Mouse (Mus musculus) cerebellum, adult 2 months (tissue): ENCODE results near the gene Tmem121b.

ENCODE experiments used
- CTCF ChIP-seq: fragments of 200-500 bp; IDR thresholded peaks from 2 replicates; pipeline ENCODE4 v1.5.1; 2011; ENCODE audit warnings: low read depth, mild to moderate bottlenecking, control low read depth, low read length, moderate library complexity, borderline replicate concordance; ENCODE audit not compliant: insufficient read depth
- POLR2A ChIP-seq: fragments of 200-500 bp; IDR thresholded peaks from 2 replicates; pipeline ENCODE4 v1.6.1; 2011; ENCODE audit warnings: low read length, control low read depth, borderline replicate concordance; ENCODE audit not compliant: insufficient read depth

DNA sequence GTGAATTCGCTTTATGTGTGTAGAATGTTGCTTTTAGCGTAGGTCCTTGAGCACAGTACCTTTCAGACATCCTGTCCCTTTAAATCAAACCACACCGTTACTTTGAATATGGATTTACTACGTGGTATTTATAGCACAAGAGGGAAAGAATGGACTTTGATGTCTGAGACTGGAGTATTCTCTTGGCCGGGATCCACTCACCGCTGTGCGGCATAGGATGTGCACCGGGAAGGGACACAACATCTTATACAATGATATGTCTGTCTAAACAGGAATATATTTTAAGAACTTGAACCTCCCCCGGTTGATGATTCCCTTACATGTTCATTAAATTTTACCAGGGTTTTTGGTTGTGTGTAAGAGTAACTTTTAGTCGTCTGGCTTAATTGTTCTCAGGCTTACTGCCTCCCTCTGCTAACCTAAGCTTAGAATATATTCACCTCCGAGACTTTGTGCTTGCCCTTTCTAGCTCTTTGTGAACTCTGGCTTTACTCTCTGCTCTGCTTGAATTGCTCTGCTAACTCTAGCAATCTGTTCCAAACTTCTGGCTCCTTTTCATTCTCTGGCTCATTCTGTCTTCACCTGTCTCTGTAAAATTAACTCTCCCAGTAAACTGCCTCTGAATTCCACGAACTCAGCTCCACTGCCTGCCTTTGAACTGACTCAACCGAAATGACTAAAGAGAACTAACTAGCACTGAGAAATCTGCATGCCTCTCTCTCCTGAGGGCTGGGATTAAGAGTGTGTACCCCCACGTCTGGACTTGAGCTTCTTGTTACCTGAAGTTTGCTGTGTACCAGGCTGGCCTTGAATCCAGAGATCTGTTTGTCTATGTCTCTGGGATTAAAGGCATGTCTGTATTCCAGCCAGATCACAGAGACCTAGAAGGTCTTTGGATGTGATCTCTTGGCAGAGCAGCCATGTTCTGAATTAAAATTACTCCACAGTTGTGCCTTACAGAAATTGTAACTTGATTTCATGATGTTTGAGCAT lies 49.9 kb downstream of the Tmem121b start:
- TF ChIP-seq CTCF (no peak), POLR2A (no peak)
